Comparison of ENCODE assay signal across 9 mouse cellular contexts in genomic region chr17:43241134-43241533, GRCm38 (mm10). TPM values are rescaled to one million over a fixed set of nuclear protein-coding genes. Genes with fewer than 3 reads are reported as not detected.
A peak's percentile ranks its signal among the peaks of the same experiment; 100 is the strongest.
DNase-seq lines count a peak whose midpoint lies in the region; ATAC-seq lines count a peak whose summit lies in the region.
"Had no signal": no experiment of that assay in that cellular context is flagged by ENCODE, and none has a peak within 500 bp of the region (broad histone marks: within the 10 kb centered on the region; RNA-seq: fewer than 3 reads in every experiment).

No protein-coding gene starts in this region.

- peak; percentile 60 for ATAC-seq in forebrain, embryonic 15.5 days (replicated peaks)
- no peak for ATAC-seq in forebrain, embryonic 11.5 days (replicated peaks; ENCODE audit: low FRiP score)
- peak; percentile 49; the same call in 1 of the 2 replicates for ATAC-seq in heart, embryonic 12.5 days (ENCODE audit: insufficient number of reproducible peaks, low FRiP score)
- peak; percentile 73; the same call in 1 of the 2 replicates for ATAC-seq in kidney, embryonic 14.5 days (ENCODE audit: low FRiP score, low TSS enrichment)
- ATAC-seq in stomach, embryonic 16.5 days (ENCODE audit: insufficient read depth, low FRiP score) = peak; percentile 91
- ATAC-seq in CD4-positive, CD25-positive, alpha-beta regulatory T cell, adult 4 months = no peak

- H3K27me3 ChIP-seq in forebrain, embryonic 15.5 days = no peaks in the 10 kb centered on the region
- no peaks in the 10 kb centered on the region for H3K27me3 ChIP-seq in forebrain, embryonic 11.5 days (ENCODE audit: control insufficient read depth, insufficient read depth, low read length)
- no peaks in the 10 kb centered on the region for H3K27me3 ChIP-seq in heart, embryonic 12.5 days (replicated peaks)
- no peaks in the 10 kb centered on the region for H3K27me3 ChIP-seq in kidney, embryonic 14.5 days (ENCODE audit: control insufficient read depth, insufficient read depth, low read length)
- H3K27me3 ChIP-seq in stomach, embryonic 16.5 days (ENCODE audit: control insufficient read depth, insufficient read depth, low read length) = no peaks in the 10 kb centered on the region

- 36% methylated on average over 10 of the region's 10 CpGs for WGBS in forebrain, embryonic 15.5 days
- WGBS in forebrain, embryonic 11.5 days = 89% methylated on average over 10 of the region's 10 CpGs
- WGBS in heart, embryonic 12.5 days = 35% methylated on average over 10 of the region's 10 CpGs
- 52% methylated on average over 10 of the region's 10 CpGs for WGBS in kidney, embryonic 14.5 days
- WGBS in stomach, embryonic 16.5 days = 18% methylated on average over 10 of the region's 10 CpGs

- no peaks in the 10 kb centered on the region for H3K36me3 ChIP-seq in forebrain, embryonic 15.5 days
- H3K36me3 ChIP-seq in forebrain, embryonic 11.5 days (ENCODE audit: control insufficient read depth, insufficient read depth, low read length) = no peaks in the 10 kb centered on the region
- H3K36me3 ChIP-seq in heart, embryonic 12.5 days = no peaks in the 10 kb centered on the region
- no peaks in the 10 kb centered on the region for H3K36me3 ChIP-seq in kidney, embryonic 14.5 days (ENCODE audit: control insufficient read depth, insufficient read depth, low read length)
- H3K36me3 ChIP-seq in stomach, embryonic 16.5 days (ENCODE audit: control insufficient read depth, insufficient read depth, low read length) = no peaks in the 10 kb centered on the region

- no peak overlapping the region; the same call in 1 of the 2 replicates for H3K27ac ChIP-seq in forebrain, embryonic 15.5 days (replicated peaks)
- no peak overlapping the region for H3K27ac ChIP-seq in forebrain, embryonic 11.5 days (ENCODE audit: low read depth, low read length)
- no peak overlapping the region for H3K27ac ChIP-seq in heart, embryonic 12.5 days (ENCODE audit: poor library complexity, severe bottlenecking)
- no peak overlapping the region for H3K27ac ChIP-seq in kidney, embryonic 14.5 days (ENCODE audit: low read depth, low read length)
- H3K27ac ChIP-seq in stomach, embryonic 16.5 days (ENCODE audit: low read length) = peak overlapping the region; percentile 15

- no peak overlapping the region for H3K4me3 ChIP-seq in forebrain, embryonic 15.5 days
- H3K4me3 ChIP-seq in forebrain, embryonic 11.5 days (ENCODE audit: low read depth, low read length) = no peak overlapping the region
- no peak overlapping the region for H3K4me3 ChIP-seq in heart, embryonic 12.5 days
- no peak overlapping the region for H3K4me3 ChIP-seq in kidney, embryonic 14.5 days (ENCODE audit: low read length)
- H3K4me3 ChIP-seq in stomach, embryonic 16.5 days (replicated peaks; ENCODE audit: low read length) = no peak overlapping the region

- H3K4me2 ChIP-seq in forebrain, embryonic 15.5 days (replicated peaks) = no peak overlapping the region
- no peak overlapping the region for H3K4me2 ChIP-seq in forebrain, embryonic 11.5 days (ENCODE audit: low read depth, low read length, severe bottlenecking)
- no peak overlapping the region; the same call in 1 of the 2 replicates for H3K4me2 ChIP-seq in heart, embryonic 12.5 days
- H3K4me2 ChIP-seq in kidney, embryonic 14.5 days (replicated peaks; ENCODE audit: low read depth, low read length) = no peak overlapping the region
- no peak overlapping the region for H3K4me2 ChIP-seq in stomach, embryonic 16.5 days (ENCODE audit: low read depth, low read length)

- no peaks in the 10 kb centered on the region for H3K9me3 ChIP-seq in forebrain, embryonic 15.5 days
- no peaks in the 10 kb centered on the region for H3K9me3 ChIP-seq in forebrain, embryonic 11.5 days (ENCODE audit: control insufficient read depth, low read length)
- no peaks in the 10 kb centered on the region for H3K9me3 ChIP-seq in heart, embryonic 12.5 days (replicated peaks)
- H3K9me3 ChIP-seq in kidney, embryonic 14.5 days (ENCODE audit: control insufficient read depth, low read length) = no peaks in the 10 kb centered on the region
- H3K9me3 ChIP-seq in stomach, embryonic 16.5 days (replicated peaks; ENCODE audit: control insufficient read depth, low read length) = no peaks in the 10 kb centered on the region

- peaks cover 5% of the 10 kb centered on the region for H3K4me1 ChIP-seq in forebrain, embryonic 15.5 days
- no peaks in the 10 kb centered on the region for H3K4me1 ChIP-seq in forebrain, embryonic 11.5 days (replicated peaks; ENCODE audit: control insufficient read depth, insufficient read depth, low read length)
- peaks cover 11% of the 10 kb centered on the region for H3K4me1 ChIP-seq in heart, embryonic 12.5 days (replicated peaks)
- 0 out of 2 replicates have a peak, but pooled peaks cover 6% of the 10 kb centered on the region for H3K4me1 ChIP-seq in kidney, embryonic 14.5 days (ENCODE audit: control insufficient read depth, insufficient read depth, low read length)
- H3K4me1 ChIP-seq in stomach, embryonic 16.5 days (ENCODE audit: control insufficient read depth, insufficient read depth, low read length) = peaks cover 19% of the 10 kb centered on the region

- no peak overlapping the region for H3K9ac ChIP-seq in forebrain, embryonic 15.5 days (replicated peaks)
- H3K9ac ChIP-seq in forebrain, embryonic 11.5 days (ENCODE audit: low read length) = no peak overlapping the region
- H3K9ac ChIP-seq in heart, embryonic 12.5 days = no peak overlapping the region
- no peak overlapping the region for H3K9ac ChIP-seq in kidney, embryonic 14.5 days (ENCODE audit: low read depth, low read length)
- H3K9ac ChIP-seq in stomach, embryonic 16.5 days (ENCODE audit: low read length) = no peak overlapping the region

- DNase-seq in forebrain, embryonic 11.5 days (ENCODE audit: low spot score) = no peak
- DNase-seq in adrenal gland, adult 8-10 months = peak; percentile 73
- peak; percentile 89 for DNase-seq in lung, postnatal 10 days

RNA-seq across cellular contexts. Expression of gene Adgrf1, which starts 29.0 kb away (rescaled TPM):
- polyA plus RNA-seq in forebrain, embryonic 15.5 days (2015; fragmentation: Nextera tagmentation; extraction: Ambion mirVana) = not detected in 2 replicates
- polyA plus RNA-seq in forebrain, embryonic 11.5 days (2014; fragmentation: Nextera tagmentation; extraction: Ambion mirVana) = not detected in 2 replicates
- total RNA-seq in adrenal gland, adult 8-10 months (2022) = not detected
- not detected in 2 replicates for polyA plus RNA-seq in heart, embryonic 12.5 days (2016; fragmentation: Nextera tagmentation; extraction: Ambion mirVana)
- polyA plus RNA-seq in kidney, embryonic 14.5 days (2014; fragmentation: Nextera tagmentation; extraction: Ambion mirVana) = 0.24 and 0.49 TPM in 2 replicates
- polyA plus RNA-seq in stomach, embryonic 16.5 days (2015; fragmentation: Nextera tagmentation; extraction: Ambion mirVana) = 0.05 and 0.14 TPM in 2 replicates
- not detected for polyA plus RNA-seq in CD4-positive, CD25-positive, alpha-beta regulatory T cell, adult 4 months (2017; shearing (Covaris generic))
- polyA plus RNA-seq: embryonic facial prominence, embryonic 11.5 days had no signal

Comparison
In these comparisons a context has a peak if more than half of its experiments do, and no peak if none do; other contexts are left out.
1. ATAC-seq: peak in forebrain, embryonic 15.5 days (single experiment), heart, embryonic 12.5 days (single experiment), kidney, embryonic 14.5 days (single experiment) and stomach, embryonic 16.5 days (single experiment); none in forebrain, embryonic 11.5 days (single experiment) and CD4-positive, CD25-positive, alpha-beta regulatory T cell, adult 4 months (single experiment).